Mouse (Mus musculus): ENCODE measurements at regions not wholly inside any gene's neighbourhood (a gene's known extent, or its start where the extent isn't known, plus 50 kb on each side); places are given as distances from the start of the nearest gene placed in this dataset.

DNA sequence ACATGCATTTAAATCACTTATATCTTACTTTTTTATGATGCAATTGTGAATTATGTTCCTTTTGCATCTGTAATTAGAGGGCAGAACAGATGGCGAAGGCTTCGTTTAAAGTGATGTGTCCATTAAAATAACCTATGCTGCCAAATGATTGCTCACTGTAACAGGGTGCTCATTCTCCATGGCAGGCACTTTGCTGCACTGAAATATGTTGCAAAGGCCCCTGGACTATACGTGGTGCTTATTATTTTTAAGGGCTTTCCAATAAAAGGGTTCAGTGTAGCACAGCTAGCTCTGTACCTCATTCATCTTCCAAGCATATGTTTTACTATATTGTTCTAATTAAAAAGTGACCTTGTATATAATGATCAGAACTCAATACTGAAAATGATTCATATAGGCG, 491.3 kb downstream of the Gm10295 start:
- no peak for TF ChIP-seq CTCF (conservative IDR thresholded peaks at IDR 0.05; ENCODE audit: insufficient read depth, insufficient read length, low read depth, low read length)
- TF ChIP-seq POLR2A (IDR thresholded peaks at IDR 0.05; ENCODE audit: low read depth, low read length) = no peak

All from kidney, adult 2 months (tissue).